8 mouse cellular contexts compared by ENCODE assay signal in genomic region chr6:90327670-90328069, GRCm38 (mm10). TPM values are rescaled to one million over a fixed set of nuclear protein-coding genes. Genes with fewer than 3 reads are reported as not detected.
DNase-seq lines count a peak whose midpoint lies in the region; ATAC-seq and TF ChIP-seq lines count a peak whose summit lies in the region.
"Had no signal": no experiment of that assay in that cellular context is flagged by ENCODE, and none has a peak within 500 bp of the region (broad histone marks: within the 10 kb centered on the region; RNA-seq: fewer than 3 reads in every experiment).

No protein-coding gene starts in this region.

- no peaks in the 10 kb centered on the region for H3K27me3 ChIP-seq in hindbrain, embryonic 11.5 days (ENCODE audit: control insufficient read depth, insufficient read depth, low read length)
- peaks cover 7% of the 10 kb centered on the region; the same call in 1 of the 2 replicates for H3K27me3 ChIP-seq in hindbrain, embryonic 12.5 days

- H3K9me3 ChIP-seq in hindbrain, embryonic 11.5 days (ENCODE audit: control insufficient read depth, low read length): no peaks in the 10 kb centered on the region
- no peaks in the 10 kb centered on the region for H3K9me3 ChIP-seq in hindbrain, embryonic 12.5 days (replicated peaks)
- no peaks in the 10 kb centered on the region for H3K9me3 ChIP-seq in ES-E14 (ENCODE audit: control insufficient read depth, insufficient read depth, low read depth, low read length)
- H3K9me3 ChIP-seq: embryonic facial prominence, embryonic 13.5 days had no signal

- H3K4me3 ChIP-seq in hindbrain, embryonic 11.5 days (ENCODE audit: low read depth, low read length): no peak overlapping the region
- no peak overlapping the region for H3K4me3 ChIP-seq in hindbrain, embryonic 12.5 days
- no peak overlapping the region for H3K4me3 ChIP-seq in ES-E14 (ENCODE audit: insufficient read depth in 1 of 2, low read depth in 1 of 2, low read length in 2 of 2, poor library complexity in 1 of 2, severe bottlenecking in 1 of 2)
- H3K4me3 ChIP-seq in layer of hippocampus, adult 2 months: no peak overlapping the region
- H3K4me3 ChIP-seq: embryonic facial prominence, embryonic 13.5 days had no signal

- ATAC-seq in hindbrain, embryonic 11.5 days (ENCODE audit: low FRiP score): no peak
- ATAC-seq in hindbrain, embryonic 12.5 days (ENCODE audit: low FRiP score): no peak
- no peak for ATAC-seq in erythroid progenitor cell, adult 5-6 weeks (replicated peaks; ENCODE audit: low FRiP score, poor library complexity, severe bottlenecking)

- no peak overlapping the region for H3K4me2 ChIP-seq in hindbrain, embryonic 11.5 days (replicated peaks; ENCODE audit: low read depth, low read length)
- H3K4me2 ChIP-seq in hindbrain, embryonic 12.5 days (replicated peaks): no peak overlapping the region
- H3K4me2 ChIP-seq: embryonic facial prominence, embryonic 13.5 days had no signal

- in situ Hi-C loops in ES-E14 (cut with MboI; ENCODE audit: low sequenced_read_pairs in 2 of 2, unreplicated experiment in 2 of 2): loop anchor here in 1 of 2 experiments (25.0 kb wide), 1 partner anchor 640 kb away; no protein-coding TSS in a partner anchor

- H3K4me1 ChIP-seq in hindbrain, embryonic 11.5 days (replicated peaks; ENCODE audit: control insufficient read depth, insufficient read depth, low read length): no peaks in the 10 kb centered on the region
- H3K4me1 ChIP-seq in hindbrain, embryonic 12.5 days: peaks cover 6% of the 10 kb centered on the region; the same call in 1 of the 2 replicates
- 0 out of 4 replicates have a peak, but pooled peaks cover 0 to 3% of the 10 kb centered on the region in 2 experiments for H3K4me1 ChIP-seq in ES-E14 (ENCODE audit: control insufficient read depth in 2 of 2, insufficient read depth in 2 of 2, low read length in 2 of 2, poor library complexity in 1 of 2)

- H3K27ac ChIP-seq in hindbrain, embryonic 11.5 days (ENCODE audit: low read depth, low read length): no peak overlapping the region
- no peak overlapping the region for H3K27ac ChIP-seq in hindbrain, embryonic 12.5 days
- H3K27ac ChIP-seq in ES-E14 (ENCODE audit: insufficient read depth, low read depth, low read length, poor library complexity, severe bottlenecking): no peak overlapping the region
- H3K27ac ChIP-seq in layer of hippocampus, adult 2 months: no peak overlapping the region
- H3K27ac ChIP-seq: embryonic facial prominence, embryonic 13.5 days had no signal

- WGBS in hindbrain, embryonic 11.5 days: 30% methylated on average over 6 of the region's 6 CpGs
- WGBS in hindbrain, embryonic 12.5 days: 30% methylated on average over 6 of the region's 6 CpGs

- peak; percentile 35 for DNase-seq in hindbrain, embryonic 11.5 days (ENCODE audit: low spot score)
- peak; percentile 23 for DNase-seq in A20 (ENCODE audit: low read depth, low spot score)
- no peak for DNase-seq in ES-E14 (ENCODE audit: low read depth, low spot score)
- DNase-seq in layer of hippocampus, adult 2 months (ENCODE audit: low spot score in 2 of 2): peak in 1 of 2 experiments; percentile 37
- no peak for DNase-seq in thymus, postnatal 10 days (ENCODE audit: low spot score in 2 of 2)

- H3K9ac ChIP-seq in hindbrain, embryonic 11.5 days (ENCODE audit: low read depth, low read length): no peak overlapping the region
- H3K9ac ChIP-seq in hindbrain, embryonic 12.5 days: no peak overlapping the region
- no peak overlapping the region for H3K9ac ChIP-seq in ES-E14 (ENCODE audit: insufficient read depth, low read depth, low read length, poor library complexity, severe bottlenecking)
- H3K9ac ChIP-seq: embryonic facial prominence, embryonic 13.5 days had no signal

- peak; percentile 72 for TF ChIP-seq CTCF in layer of hippocampus, adult 2 months (conservative IDR thresholded peaks at IDR 0.05)

- H3K36me3 ChIP-seq in hindbrain, embryonic 11.5 days (ENCODE audit: control insufficient read depth, insufficient read depth, low read length): no peaks in the 10 kb centered on the region
- H3K36me3 ChIP-seq in hindbrain, embryonic 12.5 days: no peaks in the 10 kb centered on the region
- no peaks in the 10 kb centered on the region for H3K36me3 ChIP-seq in ES-E14 (ENCODE audit: control insufficient read depth, insufficient read depth, low read length, poor library complexity, severe bottlenecking)
- H3K36me3 ChIP-seq: embryonic facial prominence, embryonic 13.5 days had no signal

TF ChIP-seq in ES-E14, 5 proteins besides CTCF, POLR2A, EP300 and RAD21:
- TF ChIP-seq MAFK (IDR thresholded peaks at IDR 0.05; ENCODE audit: insufficient read depth, low read depth, low read length): no peak
- TF ChIP-seq ZC3H11A (IDR thresholded peaks at IDR 0.05; ENCODE audit: borderline replicate concordance, low read depth, low read length): peak; percentile 65; the same call in 1 of the 2 replicates

RNA-seq across cellular contexts. Expression of gene Chst13, which starts 2.7 kb away (rescaled TPM):
- 0.27 TPM in 1 of 2 replicates, not detected in the other for polyA plus RNA-seq in hindbrain, embryonic 11.5 days (2014; fragmentation: Nextera tagmentation; extraction: Ambion mirVana)
- polyA plus RNA-seq in hindbrain, embryonic 12.5 days (2016; fragmentation: Nextera tagmentation; extraction: Ambion mirVana): 0.17 TPM in 1 of 2 replicates, not detected in the other
- 0.54 and 0.74 TPM in 2 replicates for total RNA-seq in ES-E14 (2012; rRNA removed)
- total RNA-seq in layer of hippocampus, adult 2 months (2021): not detected
- total RNA-seq in erythroid progenitor cell, adult 5-6 weeks (2015; ENCODE audit: low replicate concordance): 0.72 and 1.7 TPM in 2 replicates
- total RNA-seq in erythroid progenitor cell, adult 5-6 weeks (2017; ENCODE audit: low replicate concordance): not detected in 2 replicates

RNA-seq across cellular contexts. Expression of gene Uroc1, which starts 5.4 kb away (rescaled TPM):
- polyA plus RNA-seq in hindbrain, embryonic 11.5 days (2014; fragmentation: Nextera tagmentation; extraction: Ambion mirVana): not detected in 2 replicates
- not detected in 2 replicates for polyA plus RNA-seq in hindbrain, embryonic 12.5 days (2016; fragmentation: Nextera tagmentation; extraction: Ambion mirVana)
- 0.09 TPM in 1 of 2 replicates, not detected in the other for total RNA-seq in ES-E14 (2012; rRNA removed)
- total RNA-seq in layer of hippocampus, adult 2 months (2021): not detected
- not detected in 2 replicates for total RNA-seq in erythroid progenitor cell, adult 5-6 weeks (2015; ENCODE audit: low replicate concordance)
- total RNA-seq in erythroid progenitor cell, adult 5-6 weeks (2017; ENCODE audit: low replicate concordance): not detected in 2 replicates
- polyA plus RNA-seq: embryonic facial prominence, embryonic 13.5 days had no signal

RNA-seq across cellular contexts. Expression of gene BC048671, which starts 26.7 kb away (rescaled TPM):
- not detected in 2 replicates for polyA plus RNA-seq in hindbrain, embryonic 11.5 days (2014; fragmentation: Nextera tagmentation; extraction: Ambion mirVana)
- polyA plus RNA-seq in hindbrain, embryonic 12.5 days (2016; fragmentation: Nextera tagmentation; extraction: Ambion mirVana): not detected in 2 replicates
- total RNA-seq in ES-E14 (2012; rRNA removed): not detected in 2 replicates
- total RNA-seq in layer of hippocampus, adult 2 months (2021): not detected
- not detected in 2 replicates for total RNA-seq in erythroid progenitor cell, adult 5-6 weeks (2015; ENCODE audit: low replicate concordance)
- total RNA-seq in erythroid progenitor cell, adult 5-6 weeks (2017; ENCODE audit: low replicate concordance): not detected in 2 replicates
- polyA plus RNA-seq: embryonic facial prominence, embryonic 13.5 days had no signal

RNA-seq across cellular contexts. Expression of gene Zxdc, which starts 41.6 kb away (rescaled TPM):
- polyA plus RNA-seq in hindbrain, embryonic 11.5 days (2014; fragmentation: Nextera tagmentation; extraction: Ambion mirVana): 10.4 and 11.5 TPM in 2 replicates
- 13.0 and 16.4 TPM in 2 replicates for polyA plus RNA-seq in hindbrain, embryonic 12.5 days (2016; fragmentation: Nextera tagmentation; extraction: Ambion mirVana)
- 10.6 and 12.0 TPM in 2 replicates for total RNA-seq in ES-E14 (2012; rRNA removed)
- total RNA-seq in layer of hippocampus, adult 2 months (2021): 10 to 100 TPM; 29.5 to 29.9 TPM
- 0.84 and 2.2 TPM in 2 replicates for total RNA-seq in erythroid progenitor cell, adult 5-6 weeks (2015; ENCODE audit: low replicate concordance)
- 3.9 and 5.1 TPM in 2 replicates for total RNA-seq in erythroid progenitor cell, adult 5-6 weeks (2017; ENCODE audit: low replicate concordance)

Comparison
In these comparisons a context has a peak if more than half of its experiments do, and no peak if none do; other contexts are left out.
1. DNase-seq: peak in hindbrain, embryonic 11.5 days (single experiment) and A20 (single experiment); none in ES-E14 (single experiment) and thymus, postnatal 10 days (0 of 2).